Mouse (Mus musculus) myocyte (in vitro differentiated cells): ENCODE measurements at regions not wholly inside any gene's neighbourhood (a gene's known extent, or its start where the extent isn't known, plus 50 kb on each side); places are given as distances from the start of the nearest gene placed in this dataset.
A peak's percentile ranks its signal among the peaks of the same experiment; 100 is the strongest.

Experiments
- H3K27me3 ChIP-seq: one replicate; pipeline ENCODE4 v1.6.1; 2011; ENCODE audit not compliant: control insufficient read depth, insufficient read depth, insufficient read length
- H3K36me3 ChIP-seq: one replicate; pipeline ENCODE4 v1.6.1; 2011; ENCODE audit not compliant: control insufficient read depth, insufficient read depth
- H3K4me2 ChIP-seq: one replicate; pipeline ENCODE4 v1.6.1; 2011; ENCODE audit warnings: low read depth, control low read depth
- H3K4me3 ChIP-seq: one replicate; pipeline ENCODE4 v1.5.1; 2011; ENCODE audit warnings: mild to moderate bottlenecking, control low read depth, moderate library complexity
- H3K79me2 ChIP-seq: one replicate; pipeline ENCODE4 v1.6.1; 2011; ENCODE audit not compliant: control insufficient read depth, insufficient read depth
- H3ac ChIP-seq: one replicate; pipeline ENCODE4 v1.6.1; 2011; ENCODE audit not compliant: control insufficient read depth, insufficient read length
- CEBPB ChIP-seq: IDR thresholded peaks from 2 replicates; pipeline ENCODE4 v1.6.1; 2011; ENCODE audit warnings: mild to moderate bottlenecking, moderate library complexity; ENCODE audit not compliant: poor library complexity, insufficient read depth, severe bottlenecking
- E2F4 ChIP-seq: IDR thresholded peaks from one replicate; pipeline ENCODE4 v1.6.1; 2011; ENCODE audit warnings: mild to moderate bottlenecking, control low read depth, moderate library complexity; ENCODE audit not compliant: insufficient read depth
- MAX ChIP-seq: IDR thresholded peaks from one replicate; pipeline ENCODE4 v1.6.1; 2011; ENCODE audit warnings: low read depth, mild to moderate bottlenecking, control low read depth
- MYOD1 ChIP-seq, 3 experiments: IDR thresholded peaks; one replicate each; pipeline ENCODE4 v1.6.1; 2011; ENCODE audit warnings: control low read depth in 2 of 3, low read depth in 2 of 3, mild to moderate bottlenecking in 2 of 3, moderate library complexity in 1 of 3; ENCODE audit not compliant: insufficient read length in 2 of 3, control insufficient read depth in 1 of 3
- MYOG ChIP-seq, 3 experiments: IDR thresholded peaks; one replicate each; pipeline ENCODE4 v1.6.1; 2011; ENCODE audit warnings: control low read depth in 2 of 3, low read depth in 2 of 3, mild to moderate bottlenecking in 2 of 3; ENCODE audit not compliant: insufficient read length in 2 of 3, control insufficient read depth in 1 of 3, insufficient read depth in 1 of 3
- POLR2A ChIP-seq: IDR thresholded peaks from one replicate; pipeline ENCODE4 v1.6.1; 2011; ENCODE audit warnings: low read depth, mild to moderate bottlenecking, control low read depth, moderate library complexity; ENCODE audit not compliant: insufficient read length
- POLR2AphosphoS2 ChIP-seq: IDR thresholded peaks from one replicate; pipeline ENCODE4 v1.6.1; 2011; ENCODE audit warnings: low read depth, control low read depth; ENCODE audit not compliant: insufficient read length
- REST ChIP-seq: IDR thresholded peaks from one replicate; pipeline ENCODE4 v1.6.1; 2011; ENCODE audit warnings: mild to moderate bottlenecking, control low read depth, moderate library complexity; ENCODE audit not compliant: insufficient read depth, insufficient read length
- SRF ChIP-seq: IDR thresholded peaks from one replicate; pipeline ENCODE4 v1.6.1; 2011; ENCODE audit warnings: low read depth; ENCODE audit not compliant: control insufficient read depth, insufficient read length
- TCF12 ChIP-seq: IDR thresholded peaks from one replicate; pipeline ENCODE4 v1.6.1; 2011; ENCODE audit warnings: mild to moderate bottlenecking, control low read depth; ENCODE audit not compliant: poor library complexity, insufficient read depth, severe bottlenecking
- TCF3 ChIP-seq: IDR thresholded peaks from one replicate; pipeline ENCODE4 v1.6.1; 2011; ENCODE audit warnings: low read depth, control low read depth; ENCODE audit not compliant: insufficient read length
- USF1 ChIP-seq: IDR thresholded peaks from one replicate; pipeline ENCODE4 v1.6.1; 2011; ENCODE audit warnings: low read depth, mild to moderate bottlenecking, control low read depth, moderate library complexity

GRCm38 (mm10) chr15:93710493-93711149 is 114.9 kb upstream of the Prickle1 start:
- Histone ChIP-seq H3K79me2 (no peaks in the 10 kb centered on the region), H3K27me3 (no peaks in the 10 kb centered on the region), H3ac (no peak overlapping the region), H3K4me2 (peak overlapping the region; percentile 68), H3K36me3 (no peaks in the 10 kb centered on the region), H3K4me3 (no peak overlapping the region)
- TF ChIP-seq USF1, result no peak
- TF ChIP-seq POLR2AphosphoS2, result no peak
- TF ChIP-seq POLR2A, result no peak
- no peak for TF ChIP-seq CEBPB
- no peak for TF ChIP-seq SRF
- TF ChIP-seq MAX, result no peak
- no peak for TF ChIP-seq TCF12

GRCm38 (mm10) chr15:93706366-93706930 is 110.8 kb upstream of the Prickle1 start:
- Histone ChIP-seq H3K4me3 (no peak overlapping the region), H3K79me2 (no peaks in the 10 kb centered on the region), H3K27me3 (no peaks in the 10 kb centered on the region), H3K36me3 (no peaks in the 10 kb centered on the region), H3ac (no peak overlapping the region), H3K4me2 (no peak overlapping the region)
- TF ChIP-seq USF1 (no peak), MYOD1 (IDR thresholded peaks at IDR 0.05; ENCODE audit: control insufficient read depth in 1 of 3, insufficient read length in 2 of 3, low read depth in 2 of 3) (peak in 1 of 3 experiments; percentile 1)

GRCm38 (mm10) chr15:93705651-93706050 is 110.0 kb upstream of the Prickle1 start:
- TF ChIP-seq E2F4 (no peak), REST (no peak), TCF3 (no peak), USF1 (no peak), CEBPB (no peak), POLR2A (no peak), MAX (no peak), POLR2AphosphoS2 (no peak), MYOD1 (IDR thresholded peaks at IDR 0.05; ENCODE audit: control insufficient read depth in 1 of 3, insufficient read length in 2 of 3, low read depth in 2 of 3) (no peak), TCF12 (no peak), MYOG (IDR thresholded peaks at IDR 0.05; ENCODE audit: control insufficient read depth in 1 of 3, insufficient read depth in 1 of 3, insufficient read length in 2 of 3, low read depth in 2 of 3) (no peak), SRF (no peak)
- no peaks in the 10 kb centered on the region for H3K27me3 ChIP-seq
- H3K79me2 ChIP-seq, result no peaks in the 10 kb centered on the region
- H3K36me3 ChIP-seq, result no peaks in the 10 kb centered on the region
- H3K4me2 ChIP-seq, result no peak overlapping the region
- no peak overlapping the region for H3K4me3 ChIP-seq
- H3ac ChIP-seq, result no peak overlapping the region

GRCm38 (mm10) chr15:93705109-93705508 is 109.4 kb upstream of the Prickle1 start:
- Histone ChIP-seq H3ac (no peak overlapping the region), H3K27me3 (no peaks in the 10 kb centered on the region), H3K4me2 (no peak overlapping the region), H3K36me3 (no peaks in the 10 kb centered on the region), H3K79me2 (no peaks in the 10 kb centered on the region), H3K4me3 (no peak overlapping the region)
- TF ChIP-seq MYOG (IDR thresholded peaks at IDR 0.05; ENCODE audit: control insufficient read depth in 1 of 3, insufficient read depth in 1 of 3, insufficient read length in 2 of 3, low read depth in 2 of 3) (no peak), E2F4 (no peak), REST (no peak), TCF3 (no peak)

- TF ChIP-seq TCF3 (no peak), POLR2A (no peak), MYOD1 (IDR thresholded peaks at IDR 0.05; ENCODE audit: control insufficient read depth in 1 of 3, insufficient read length in 2 of 3, low read depth in 2 of 3) (no peak), E2F4 (no peak), MAX (no peak), USF1 (no peak), SRF (no peak), MYOG (IDR thresholded peaks at IDR 0.05; ENCODE audit: control insufficient read depth in 1 of 3, insufficient read depth in 1 of 3, insufficient read length in 2 of 3, low read depth in 2 of 3) (no peak), TCF12 (no peak), CEBPB (no peak), REST (no peak), POLR2AphosphoS2 (no peak)
- Histone ChIP-seq H3K27me3 (no peaks in the 10 kb centered on the region), H3K4me2 (no peak overlapping the region), H3K4me3 (no peak overlapping the region), H3K79me2 (no peaks in the 10 kb centered on the region), H3ac (no peak overlapping the region), H3K36me3 (no peaks in the 10 kb centered on the region)
Observed at GRCm38 (mm10) chr15:93701017-93701416, 105.3 kb upstream of the Prickle1 start.
